Mouse (Mus musculus) kidney, postnatal 0 days (tissue): ENCODE measurements at regions not wholly inside any gene's neighbourhood (a gene's known extent, or its start where the extent isn't known, plus 50 kb on each side); places are given as distances from the start of the nearest gene placed in this dataset.

Source experiments
- ATAC-seq: fragments of 200-750 bp; cut with Nextera tagmentation; replicated peaks from 2 replicates; pipeline ENCODE4 v1.8.0; 2017; ENCODE audit warnings: low read depth, moderate number of reproducible peaks, moderate TSS enrichment, moderate library complexity; ENCODE audit not compliant: low FRiP score
- DNase-seq: peaks from one replicate; pipeline ENCODE4 v3.0.0-alpha.2; 2016; ENCODE audit warnings: low spot score
- H3K27ac ChIP-seq: fragments of 300-500 bp; sonication (generic); 2 replicates; pipeline ENCODE4 v1.5.1; 2014; ENCODE audit warnings: mild to moderate bottlenecking
- H3K27me3 ChIP-seq: fragments of 300-500 bp; sonication (generic); 2 replicates; pipeline ENCODE4 v1.6.1; 2014; ENCODE audit warnings: low read length, mixed read lengths; ENCODE audit not compliant: insufficient read depth
- H3K36me3 ChIP-seq: fragments of 300-500 bp; sonication (generic); 2 replicates; pipeline ENCODE4 v1.6.1; 2014; ENCODE audit warnings: low read length, mixed read lengths; ENCODE audit not compliant: insufficient read depth
- H3K4me1 ChIP-seq: fragments of 300-500 bp; sonication (generic); replicated peaks from 2 replicates; pipeline ENCODE4 v1.6.1; 2014; ENCODE audit warnings: antibody characterized with exemption, low read length, mixed read lengths; ENCODE audit not compliant: insufficient read depth
- H3K4me2 ChIP-seq: fragments of 300-500 bp; sonication (generic); 2 replicates; pipeline ENCODE4 v1.6.1; 2014; ENCODE audit warnings: mild to moderate bottlenecking, low read length, moderate library complexity, mixed read lengths
- H3K4me3 ChIP-seq: fragments of 300-500 bp; sonication (generic); replicated peaks from 2 replicates; pipeline ENCODE4 v1.5.1; 2014; ENCODE audit warnings: low read depth, low read length
- H3K9ac ChIP-seq: fragments of 300-500 bp; sonication (generic); 2 replicates; pipeline ENCODE4 v1.6.1; 2014; ENCODE audit warnings: low read depth, low read length
- H3K9me3 ChIP-seq: fragments of 300-500 bp; sonication (generic); replicated peaks from 2 replicates; pipeline ENCODE4 v1.6.1; 2016; ENCODE audit warnings: low read length, inconsistent platforms, mixed read lengths
- CTCF ChIP-seq: IDR thresholded peaks from 2 replicates; pipeline ENCODE4 v1.5.1; 2016; ENCODE audit warnings: antibody characterized with exemption, low read depth, mild to moderate bottlenecking, moderate library complexity
- WGBS: fragments of 180-500 bp; shearing (Covaris S2); extraction: QIAGEN DNeasy Blood & Tissue Kit; methylation state at CpG from one replicate; pipeline ENCODE4 v1.1.7; 2014; 5-methylcytosine and 5-hydroxymethylcytosine counted together

DNA sequence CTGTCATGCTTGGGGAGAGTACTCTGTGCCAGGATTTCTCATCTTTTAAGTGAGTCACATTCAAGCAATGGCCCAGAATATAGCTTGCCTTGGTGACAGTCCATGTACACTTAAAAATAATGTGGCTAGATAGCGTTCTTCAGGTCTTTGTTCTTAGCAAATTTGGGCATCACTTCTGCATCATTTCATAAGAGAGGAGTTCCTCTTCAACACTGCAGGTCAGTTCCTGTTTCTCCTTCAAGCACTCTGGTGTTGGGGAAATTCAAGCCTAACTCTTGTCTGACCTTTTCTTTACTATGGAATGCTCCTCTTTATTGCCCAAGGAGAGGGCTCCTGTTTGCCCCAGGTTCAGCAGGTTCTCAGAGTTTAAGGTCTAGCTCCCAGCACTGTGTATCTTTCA is 175.7 kb downstream of the Pik3r1 start:
- Histone ChIP-seq H3K9me3 (no peaks in the 10 kb centered on the region), H3K4me3 (no peak overlapping the region), H3K36me3 (no peaks in the 10 kb centered on the region), H3K27ac (no peak overlapping the region), H3K4me1 (no peaks in the 10 kb centered on the region), H3K9ac (no peak overlapping the region), H3K4me2 (no peak overlapping the region), H3K27me3 (no peaks in the 10 kb centered on the region)
- 91% methylated on average over 1 of the region's 1 CpGs for WGBS
- TF ChIP-seq CTCF: no peak
- DNase-seq (no peak), ATAC-seq (no peak)

- H3K9ac ChIP-seq: no peak overlapping the region
- DNase-seq (no peak), ATAC-seq (no peak)
- H3K4me2 ChIP-seq: no peak overlapping the region
- H3K36me3 ChIP-seq: no peaks in the 10 kb centered on the region
- H3K27me3 ChIP-seq: no peaks in the 10 kb centered on the region
- TF ChIP-seq CTCF: no peak
- no peaks in the 10 kb centered on the region for H3K4me1 ChIP-seq
- WGBS: 69% methylated on average over 8 of the region's 8 CpGs
- H3K27ac ChIP-seq: no peak overlapping the region
- no peak overlapping the region for H3K4me3 ChIP-seq
- H3K9me3 ChIP-seq: no peaks in the 10 kb centered on the region
Observed at GRCm38 (mm10) chr13:101588905-101589304, 179.1 kb downstream of the Pik3r1 start.

- DNase-seq (no peak), ATAC-seq (no peak)
- 76% methylated on average over 2 of the region's 2 CpGs for WGBS
- Histone ChIP-seq H3K9ac (no peak overlapping the region), H3K4me1 (no peaks in the 10 kb centered on the region), H3K9me3 (no peaks in the 10 kb centered on the region), H3K27ac (no peak overlapping the region), H3K4me2 (no peak overlapping the region), H3K4me3 (no peak overlapping the region), H3K27me3 (no peaks in the 10 kb centered on the region), H3K36me3 (no peaks in the 10 kb centered on the region)
- TF ChIP-seq CTCF: no peak
Observed at GRCm38 (mm10) chr13:101586787-101587186, 181.2 kb downstream of the Pik3r1 start.

DNA sequence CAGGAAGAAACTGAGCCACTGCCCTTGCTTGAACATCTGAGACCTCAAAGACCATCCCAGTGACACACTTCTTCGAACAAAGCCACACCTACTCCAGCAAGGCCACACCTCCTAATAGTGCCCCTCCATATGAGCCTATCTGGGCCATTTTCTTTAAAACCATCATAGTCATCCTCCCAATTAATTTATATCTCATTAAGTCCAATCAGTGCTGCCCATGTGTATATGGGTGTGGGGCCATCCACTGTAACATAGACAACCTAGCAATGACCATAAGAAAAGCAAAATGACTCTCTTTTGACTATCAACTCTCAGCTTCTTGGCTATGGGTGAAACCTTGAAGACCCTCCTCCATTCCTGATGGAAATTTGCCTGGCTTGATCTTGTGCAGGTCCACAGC is 191.5 kb downstream of the Pik3r1 start:
- Histone ChIP-seq H3K36me3 (no peaks in the 10 kb centered on the region), H3K27ac (no peak overlapping the region), H3K4me1 (no peaks in the 10 kb centered on the region), H3K9me3 (no peaks in the 10 kb centered on the region), H3K4me3 (no peak overlapping the region), H3K9ac (no peak overlapping the region), H3K4me2 (no peak overlapping the region), H3K27me3 (no peaks in the 10 kb centered on the region)
- no peak for DNase-seq
- WGBS: 82% methylated on average over 1 of the region's 1 CpGs
- no peak for TF ChIP-seq CTCF
- ATAC-seq: no peak

DNA sequence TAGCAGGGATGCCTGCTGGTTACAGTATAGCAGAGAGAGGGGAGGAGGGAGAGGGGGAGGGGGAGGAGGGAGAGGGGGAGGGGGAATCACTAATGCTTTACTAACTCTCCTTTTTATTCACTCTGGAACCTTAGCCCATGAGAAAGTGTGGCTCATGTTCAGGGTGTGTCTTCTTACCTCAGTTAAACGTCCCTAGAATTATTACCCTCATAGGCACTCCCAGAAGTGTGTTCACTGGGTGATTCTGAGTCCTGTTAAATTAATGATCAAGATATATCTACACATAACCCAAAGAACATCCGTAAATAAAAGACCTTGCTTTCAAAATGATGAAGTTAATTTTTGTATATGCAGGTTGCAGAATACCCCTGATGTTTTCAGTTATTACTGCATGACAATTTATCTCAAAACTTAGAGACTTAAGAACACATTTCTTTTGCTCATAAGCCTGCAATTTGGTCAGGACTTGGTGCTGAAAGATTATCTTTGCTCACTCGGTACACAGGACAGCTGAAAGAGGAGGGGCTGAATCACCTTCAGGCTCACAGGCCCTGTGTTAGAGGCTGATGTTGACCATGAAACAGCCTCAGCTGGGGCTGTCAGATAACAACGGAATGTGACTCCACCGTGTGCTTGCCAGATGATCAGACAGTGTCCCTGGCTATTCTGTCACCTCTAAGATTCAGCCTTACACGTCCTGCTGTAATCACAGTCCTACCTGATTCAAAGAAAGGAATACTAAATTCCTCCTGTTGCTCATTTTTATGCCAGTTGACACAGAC is 195.0 kb downstream of the Pik3r1 start:
- 68% methylated on average over 6 of the region's 6 CpGs for WGBS
- ATAC-seq: no peak

GRCm38 (mm10) chr13:101572246-101572645 is 195.8 kb downstream of the Pik3r1 start:
- TF ChIP-seq CTCF: no peak
- WGBS: 92% methylated on average over 9 of the region's 9 CpGs
- Histone ChIP-seq H3K9me3 (no peaks in the 10 kb centered on the region), H3K27ac (no peak overlapping the region), H3K4me1 (no peaks in the 10 kb centered on the region), H3K4me2 (no peak overlapping the region), H3K36me3 (no peaks in the 10 kb centered on the region), H3K9ac (no peak overlapping the region), H3K4me3 (no peak overlapping the region), H3K27me3 (no peaks in the 10 kb centered on the region)
- DNase-seq (no peak), ATAC-seq (no peak)

More for the DNA sequence above, 195.0 kb downstream of the Pik3r1 start:
- no peak for TF ChIP-seq CTCF
- H3K4me2 ChIP-seq: no peak overlapping the region
- no peak for DNase-seq
- H3K27me3 ChIP-seq: no peaks in the 10 kb centered on the region
- no peaks in the 10 kb centered on the region for H3K9me3 ChIP-seq
- no peaks in the 10 kb centered on the region for H3K4me1 ChIP-seq
- no peak overlapping the region for H3K9ac ChIP-seq
- H3K27ac ChIP-seq: no peak overlapping the region
- H3K4me3 ChIP-seq: no peak overlapping the region
- no peaks in the 10 kb centered on the region for H3K36me3 ChIP-seq

GRCm38 (mm10) chr13:101570034-101570433 is 198.0 kb downstream of the Pik3r1 start:
- WGBS: 77% methylated on average over 4 of the region's 4 CpGs
- Histone ChIP-seq H3K9me3 (no peaks in the 10 kb centered on the region), H3K9ac (no peak overlapping the region), H3K4me3 (no peak overlapping the region), H3K36me3 (no peaks in the 10 kb centered on the region), H3K4me2 (no peak overlapping the region), H3K27me3 (no peaks in the 10 kb centered on the region), H3K4me1 (no peaks in the 10 kb centered on the region), H3K27ac (no peak overlapping the region)
- DNase-seq (no peak), ATAC-seq (no peak)
- no peak for TF ChIP-seq CTCF
